Mouse (Mus musculus) heart, embryonic 12.5 days (tissue): ENCODE measurements around the gene Tesk1. TPM values are rescaled to one million over a fixed set of nuclear protein-coding genes. Genes with fewer than 3 reads are reported as not detected.

Experiments
- ATAC-seq: fragments of 200-750 bp; cut with Nextera tagmentation; 2 replicates; pipeline ENCODE4 v1.8.0; 2017; ENCODE audit warnings: moderate TSS enrichment, moderate library complexity; ENCODE audit not compliant: insufficient number of reproducible peaks, low FRiP score
- H3K27ac ChIP-seq: fragments of 300-500 bp; sonication (generic); 2 replicates; pipeline ENCODE4 v1.5.1; 2016; ENCODE audit warnings: mild to moderate bottlenecking, moderate library complexity; ENCODE audit not compliant: poor library complexity, severe bottlenecking
- H3K27me3 ChIP-seq: fragments of 300-500 bp; sonication (generic); replicated peaks from 2 replicates; pipeline ENCODE4 v1.6.1; 2016; ENCODE audit warnings: mild to moderate bottlenecking, moderate library complexity
- H3K36me3 ChIP-seq: fragments of 300-500 bp; sonication (generic); 2 replicates; pipeline ENCODE4 v1.6.1; 2016; ENCODE audit warnings: mild to moderate bottlenecking, moderate library complexity
- H3K4me1 ChIP-seq: fragments of 300-500 bp; sonication (generic); replicated peaks from 2 replicates; pipeline ENCODE4 v1.6.1; 2016; ENCODE audit warnings: mild to moderate bottlenecking
- H3K4me2 ChIP-seq: fragments of 300-500 bp; sonication (generic); 2 replicates; pipeline ENCODE4 v1.6.1; 2016; ENCODE audit warnings: mild to moderate bottlenecking, moderate library complexity
- H3K4me3 ChIP-seq: fragments of 300-500 bp; sonication (generic); 2 replicates; pipeline ENCODE4 v1.5.1; 2016; ENCODE audit warnings: mild to moderate bottlenecking
- H3K9ac ChIP-seq: fragments of 300-500 bp; sonication (generic); 2 replicates; pipeline ENCODE4 v1.6.1; 2016; ENCODE audit warnings: mild to moderate bottlenecking, moderate library complexity
- H3K9me3 ChIP-seq: fragments of 300-500 bp; sonication (generic); replicated peaks from 2 replicates; pipeline ENCODE4 v1.6.1; 2016; ENCODE audit warnings: mild to moderate bottlenecking, moderate library complexity
- WGBS: fragments of 180-500 bp; shearing (Covaris S2); methylation state at CpG from one replicate; pipeline ENCODE4 v1.1.7; 2016; 5-methylcytosine and 5-hydroxymethylcytosine counted together
- polyA plus RNA-seq: library from polyadenylated mRNA; unstranded; fragments of >200 nt; fragmentation: Nextera tagmentation; extraction: Ambion mirVana; gene quantifications from 2 replicates; pipeline ENCODE4 v1.2.1, GENCODE M21; 2016

The Tesk1 gene
- polyA plus RNA-seq, 1 experiment from 2014 or later = 10.3 TPM

GRCm38 (mm10) chr4:43456470-43456869, 14.7 kb downstream of the Tesk1 start:
- H3K4me2 ChIP-seq = no peak overlapping the region

GRCm38 (mm10) chr4:43457124-43457523, 15.4 kb downstream of the Tesk1 start:
- Histone ChIP-seq H3K4me2 (no peak overlapping the region), H3K4me1 (peaks cover 30% of the 10 kb centered on the region), H3K27ac (no peak overlapping the region), H3K36me3 (no peaks in the 10 kb centered on the region), H3K9me3 (no peaks in the 10 kb centered on the region), H3K4me3 (no peak overlapping the region), H3K9ac (no peak overlapping the region), H3K27me3 (peaks cover 42% of the 10 kb centered on the region)
- WGBS = 14% methylated on average over 8 of the region's 8 CpGs
- no peak for ATAC-seq

More at GRCm38 (mm10) chr4:43456470-43456869, 14.7 kb downstream of the Tesk1 start:
- Histone ChIP-seq H3K4me3 (no peak overlapping the region), H3K4me1 (peaks cover 30% of the 10 kb centered on the region), H3K9me3 (no peaks in the 10 kb centered on the region), H3K36me3 (no peaks in the 10 kb centered on the region), H3K9ac (no peak overlapping the region), H3K27me3 (peaks cover 49% of the 10 kb centered on the region), H3K27ac (no peak overlapping the region)
- 28% methylated on average over 4 of the region's 4 CpGs for WGBS
- no peak for ATAC-seq

DNA sequence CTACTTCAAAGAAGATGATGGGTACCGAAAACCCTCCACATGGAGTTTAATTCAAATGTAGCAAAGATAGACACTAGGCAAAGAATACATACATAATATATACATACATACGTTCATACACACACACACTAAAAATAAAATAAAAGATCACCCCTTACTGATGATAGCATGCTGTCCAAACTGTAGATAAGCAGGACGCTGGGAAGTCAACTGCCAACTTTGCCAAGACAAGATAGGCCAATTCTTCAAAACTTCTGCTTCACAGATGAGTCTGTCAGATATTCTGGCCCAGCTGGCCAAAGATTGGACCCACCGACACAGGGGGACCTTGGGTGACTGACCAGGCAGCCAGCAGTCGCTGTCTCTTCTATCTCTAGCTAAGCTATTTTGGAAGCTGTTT, 21.4 kb downstream of the Tesk1 start:
- no peaks in the 10 kb centered on the region for H3K4me1 ChIP-seq
- H3K9ac ChIP-seq = no peak overlapping the region
- no peak for ATAC-seq
- H3K4me3 ChIP-seq = no peak overlapping the region
- no peak overlapping the region for H3K27ac ChIP-seq
- no peaks in the 10 kb centered on the region for H3K9me3 ChIP-seq
- WGBS = 80% methylated on average over 5 of the region's 5 CpGs
- 0 out of 2 replicates have a peak, but pooled peaks cover 2% of the 10 kb centered on the region for H3K27me3 ChIP-seq
- H3K4me2 ChIP-seq = no peak overlapping the region
- H3K36me3 ChIP-seq = no peaks in the 10 kb centered on the region

GRCm38 (mm10) chr4:43465935-43466334, 24.2 kb downstream of the Tesk1 start:
- no peak overlapping the region for H3K9ac ChIP-seq
- WGBS = 77% methylated on average over 6 of the region's 6 CpGs
- ATAC-seq = 0 out of 2 replicates have a peak, but pooled peaks have one; percentile 36

GRCm38 (mm10) chr4:43466872-43467271, 25.1 kb downstream of the Tesk1 start:
- H3K4me3 ChIP-seq = no peak overlapping the region
- no peaks in the 10 kb centered on the region for H3K4me1 ChIP-seq
- no peaks in the 10 kb centered on the region for H3K9me3 ChIP-seq
- H3K9ac ChIP-seq = no peak overlapping the region
- ATAC-seq = no peak
- 85% methylated on average over 7 of the region's 7 CpGs for WGBS
- no peaks in the 10 kb centered on the region for H3K36me3 ChIP-seq
- H3K4me2 ChIP-seq = no peak overlapping the region
- no peaks in the 10 kb centered on the region for H3K27me3 ChIP-seq
- H3K27ac ChIP-seq = no peak overlapping the region

More at GRCm38 (mm10) chr4:43465935-43466334, 24.2 kb downstream of the Tesk1 start:
- Histone ChIP-seq H3K27ac (no peak overlapping the region), H3K27me3 (no peaks in the 10 kb centered on the region), H3K36me3 (no peaks in the 10 kb centered on the region), H3K4me3 (no peak overlapping the region), H3K4me2 (no peak overlapping the region), H3K9me3 (no peaks in the 10 kb centered on the region), H3K4me1 (no peaks in the 10 kb centered on the region)

DNA sequence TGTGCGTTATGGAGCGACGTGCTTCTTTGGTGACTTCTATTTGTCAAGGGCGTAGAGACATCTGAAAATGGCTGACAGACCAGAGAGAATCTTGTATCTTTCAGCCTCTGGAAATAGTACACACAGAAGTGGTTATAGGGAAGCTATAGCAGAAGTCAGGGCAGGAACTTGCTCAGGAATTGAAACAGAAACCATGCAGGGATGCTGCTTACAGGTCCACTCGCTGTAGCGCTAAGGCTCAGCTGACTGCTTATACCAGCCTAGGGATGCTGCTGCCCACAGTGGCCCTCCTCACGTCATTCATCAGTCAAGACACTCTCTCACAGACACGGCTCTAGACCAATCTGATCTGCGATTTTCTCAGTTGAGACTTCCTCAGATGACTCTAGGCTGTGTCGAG, 28.6 kb downstream of the Tesk1 start:
- Histone ChIP-seq H3K9me3 (no peaks in the 10 kb centered on the region), H3K36me3 (no peaks in the 10 kb centered on the region), H3K4me1 (no peaks in the 10 kb centered on the region), H3K27me3 (no peaks in the 10 kb centered on the region), H3K9ac (no peak overlapping the region), H3K4me3 (no peak overlapping the region), H3K4me2 (no peak overlapping the region), H3K27ac (no peak overlapping the region)
- no peak for ATAC-seq
- 87% methylated on average over 10 of the region's 10 CpGs for WGBS

GRCm38 (mm10) chr4:43473636-43474035, 31.9 kb downstream of the Tesk1 start:
- no peaks in the 10 kb centered on the region for H3K36me3 ChIP-seq
- ATAC-seq = no peak
- H3K27ac ChIP-seq = no peak overlapping the region
- H3K4me3 ChIP-seq = no peak overlapping the region
- H3K27me3 ChIP-seq = no peaks in the 10 kb centered on the region
- no peaks in the 10 kb centered on the region; the same call in 1 of the 2 replicates for H3K4me1 ChIP-seq
- H3K9me3 ChIP-seq = no peaks in the 10 kb centered on the region
- H3K4me2 ChIP-seq = no peak overlapping the region
- H3K9ac ChIP-seq = no peak overlapping the region
- WGBS = 70% methylated on average over 1 of the region's 1 CpGs

DNA sequence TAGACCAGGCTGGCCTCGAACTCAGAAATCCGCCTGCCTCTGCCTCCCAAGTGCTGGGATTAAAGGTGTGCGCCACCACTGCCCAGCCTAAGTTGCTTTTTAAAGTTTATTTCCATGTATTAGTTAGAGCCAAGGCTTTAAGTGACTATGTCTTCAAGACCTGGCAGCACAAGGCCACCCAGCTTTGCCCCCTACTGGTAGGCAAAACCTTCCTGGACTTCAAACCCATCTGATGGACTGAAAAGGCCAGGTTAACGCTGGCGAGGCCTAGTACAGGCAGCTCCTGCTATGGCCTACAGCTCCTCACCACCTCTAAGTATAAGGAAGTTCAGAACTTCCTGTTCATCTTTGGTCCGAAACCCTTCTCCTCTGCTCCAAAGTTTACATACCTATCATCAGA, 34.9 kb downstream of the Tesk1 start:
- ATAC-seq = no peak
- H3K9ac ChIP-seq = no peak overlapping the region
- no peak overlapping the region for H3K27ac ChIP-seq
- no peak overlapping the region for H3K4me3 ChIP-seq
- H3K36me3 ChIP-seq = no peaks in the 10 kb centered on the region
- H3K27me3 ChIP-seq = no peaks in the 10 kb centered on the region
- no peaks in the 10 kb centered on the region for H3K9me3 ChIP-seq
- WGBS = 82% methylated on average over 6 of the region's 6 CpGs
- no peaks in the 10 kb centered on the region; the same call in 1 of the 2 replicates for H3K4me1 ChIP-seq
- H3K4me2 ChIP-seq = no peak overlapping the region

DNA sequence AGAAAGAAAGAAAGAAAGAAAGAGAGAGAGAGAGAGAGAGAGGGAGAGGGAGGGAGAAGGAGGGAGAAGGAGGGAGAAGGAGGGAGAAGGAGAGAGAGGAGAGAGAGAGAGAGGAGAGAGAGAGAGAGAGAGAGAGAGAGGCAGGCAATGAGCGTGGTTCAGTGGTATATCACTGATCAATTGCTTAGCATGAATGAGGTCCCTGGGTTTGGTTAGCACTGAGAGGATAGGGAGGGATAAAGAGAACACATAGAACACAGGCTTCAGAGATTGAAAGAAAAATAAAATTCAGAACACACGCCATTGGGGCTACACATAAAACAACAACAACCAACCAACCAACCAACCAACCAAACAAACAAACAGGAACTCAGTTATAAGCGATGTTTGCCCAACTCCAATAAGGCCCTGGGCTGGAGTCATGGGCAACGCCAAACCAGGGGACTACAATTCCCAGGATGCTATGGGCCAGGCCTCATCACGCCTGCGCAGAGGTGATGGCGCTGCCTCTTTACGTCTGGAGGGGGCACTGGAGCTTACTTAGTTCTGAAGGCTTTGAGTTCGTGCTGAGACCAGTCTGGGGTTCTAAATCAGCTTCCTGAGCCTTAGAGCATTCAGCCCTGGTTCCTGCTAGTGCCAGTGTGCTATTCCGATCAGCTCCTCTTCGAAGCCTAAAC, 36.3 kb downstream of the Tesk1 start:
- Histone ChIP-seq H3K27ac (no peak overlapping the region), H3K4me2 (peak overlapping the region; percentile 56), H3K36me3 (no peaks in the 10 kb centered on the region), H3K27me3 (no peaks in the 10 kb centered on the region), H3K4me1 (no peaks in the 10 kb centered on the region; the same call in 1 of the 2 replicates), H3K4me3 (peak overlapping the region; percentile 25), H3K9me3 (no peaks in the 10 kb centered on the region), H3K9ac (peak overlapping the region; percentile 40; the same call in 1 of the 2 replicates)
- ATAC-seq = peak; percentile 94
- WGBS = 15% methylated on average over 11 of the region's 11 CpGs

- WGBS = 46% methylated on average over 8 of the region's 8 CpGs
- H3K9ac ChIP-seq = peak overlapping the region; percentile 40; the same call in 1 of the 2 replicates
- H3K27me3 ChIP-seq = peaks cover 2% of the 10 kb centered on the region; the same call in 1 of the 2 replicates
- 0 out of 2 replicates have a peak, but pooled peaks have one; percentile 10 for ATAC-seq
- H3K9me3 ChIP-seq = no peaks in the 10 kb centered on the region
- no peak overlapping the region for H3K27ac ChIP-seq
- H3K4me1 ChIP-seq = no peaks in the 10 kb centered on the region; the same call in 1 of the 2 replicates
- peak overlapping the region; percentile 25 for H3K4me3 ChIP-seq
- no peaks in the 10 kb centered on the region for H3K36me3 ChIP-seq
- peak overlapping the region; percentile 56 for H3K4me2 ChIP-seq
Observed at GRCm38 (mm10) chr4:43478534-43478858, 36.8 kb downstream of the Tesk1 start.

- peaks cover 4% of the 10 kb centered on the region; the same call in 1 of the 2 replicates for H3K27me3 ChIP-seq
- no peaks in the 10 kb centered on the region for H3K36me3 ChIP-seq
- peak overlapping the region; percentile 48 for H3K4me2 ChIP-seq
- no peaks in the 10 kb centered on the region; the same call in 1 of the 2 replicates for H3K4me1 ChIP-seq
- no peak overlapping the region for H3K9ac ChIP-seq
- no peak for ATAC-seq
- peak overlapping the region; percentile 8; the same call in 1 of the 2 replicates for H3K4me3 ChIP-seq
- 44% methylated on average over 24 of the region's 24 CpGs for WGBS
- H3K27ac ChIP-seq = no peak overlapping the region
- no peaks in the 10 kb centered on the region for H3K9me3 ChIP-seq
Observed at GRCm38 (mm10) chr4:43478906-43479832, 37.4 kb downstream of the Tesk1 start.
